Mouse (Mus musculus) 416B (cell line): Measurements from ENCODE around the gene Gm49711.
"Not testable (repeated sequence)": the region's sequence is repeated elsewhere in the genome, so short reads cannot be mapped to it uniquely, and the experiment has no call there.

Experiments
- DNase-seq: peaks from one replicate; pipeline ENCODE4 v3.0.0; 2011; ENCODE audit warnings: low read depth

The Gm49711 gene

DNA sequence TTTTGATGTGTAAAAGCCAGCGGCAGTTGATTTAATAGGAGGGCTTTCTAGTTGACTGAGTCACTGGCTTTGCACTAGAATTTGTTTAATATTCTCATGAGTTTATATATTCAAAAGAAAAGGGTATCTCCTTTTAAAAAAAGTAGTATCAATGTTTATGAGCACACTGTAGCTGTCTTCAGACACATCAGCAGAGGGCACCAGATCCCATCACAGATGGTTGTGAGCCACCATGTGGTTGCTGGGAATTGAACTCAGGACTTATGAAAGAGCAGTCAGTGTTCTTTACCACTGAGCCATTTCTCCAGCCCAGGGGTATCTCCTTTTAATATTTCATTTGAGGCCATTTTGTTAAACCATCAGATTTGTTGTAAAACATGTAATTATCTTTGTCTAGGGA, 4.7 kb downstream of the Gm49711 start:
- no peak for DNase-seq

DNA sequence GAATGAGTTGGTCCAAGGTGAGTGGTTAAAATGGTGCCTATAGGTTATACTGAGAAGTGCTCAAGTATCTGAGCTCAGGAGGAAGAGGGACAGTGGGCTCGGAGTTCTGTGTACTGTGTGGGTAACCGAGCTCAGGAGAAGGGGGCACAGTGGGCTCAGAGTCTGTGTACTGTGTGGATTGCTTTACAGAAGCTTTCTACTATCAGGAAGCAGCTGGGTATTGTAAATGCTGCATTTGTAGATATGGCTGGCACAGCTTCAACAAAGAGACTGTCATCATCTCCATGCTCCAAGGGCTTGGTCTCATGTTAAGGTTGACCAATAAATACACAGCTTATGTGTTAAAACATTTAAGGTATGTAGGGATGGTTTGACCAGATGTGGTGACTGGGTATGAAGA, 6.7 kb downstream of the Gm49711 start:
- DNase-seq, result no peak

DNA sequence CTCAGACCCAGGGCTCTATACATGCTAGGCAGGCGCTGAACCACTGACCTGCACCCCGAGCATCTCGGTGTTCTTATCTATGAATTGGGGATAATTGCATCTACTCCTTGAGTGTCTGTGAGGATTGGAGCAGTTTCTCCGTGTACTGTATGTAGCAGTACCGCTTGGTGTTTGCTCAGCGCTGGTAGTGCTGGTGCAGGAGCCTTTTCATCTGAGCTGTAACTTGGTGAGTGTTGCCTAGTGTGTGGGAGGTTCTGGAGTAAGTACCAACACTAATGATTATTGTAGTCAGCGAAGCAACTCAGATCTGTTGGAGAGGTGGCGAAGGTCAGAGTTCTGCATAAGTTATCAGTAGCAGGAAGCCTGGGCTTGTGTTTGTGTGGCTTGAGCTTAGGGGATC, 12.2 kb downstream of the Gm49711 start:
- no peak for DNase-seq

DNA sequence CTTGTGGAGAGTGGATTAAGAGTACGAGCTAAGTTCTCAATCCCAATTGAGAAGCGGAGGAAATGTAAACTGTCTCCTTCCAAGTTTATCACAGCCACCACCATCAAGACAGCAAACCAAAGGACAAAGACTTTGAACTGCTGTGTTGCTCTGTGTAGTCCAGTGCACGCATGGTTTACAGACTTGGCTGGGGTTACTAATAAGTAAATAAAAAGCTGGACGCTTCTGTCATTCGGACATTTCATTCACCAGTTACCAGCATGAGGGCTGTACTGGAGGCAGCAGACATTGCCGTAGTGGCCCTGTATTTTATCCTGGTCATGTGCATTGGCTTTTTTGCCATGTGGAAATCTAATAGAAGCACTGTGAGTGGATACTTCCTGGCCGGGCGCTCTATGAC, 18.7 kb downstream of the Gm49711 start:
- no peak for DNase-seq

DNA sequence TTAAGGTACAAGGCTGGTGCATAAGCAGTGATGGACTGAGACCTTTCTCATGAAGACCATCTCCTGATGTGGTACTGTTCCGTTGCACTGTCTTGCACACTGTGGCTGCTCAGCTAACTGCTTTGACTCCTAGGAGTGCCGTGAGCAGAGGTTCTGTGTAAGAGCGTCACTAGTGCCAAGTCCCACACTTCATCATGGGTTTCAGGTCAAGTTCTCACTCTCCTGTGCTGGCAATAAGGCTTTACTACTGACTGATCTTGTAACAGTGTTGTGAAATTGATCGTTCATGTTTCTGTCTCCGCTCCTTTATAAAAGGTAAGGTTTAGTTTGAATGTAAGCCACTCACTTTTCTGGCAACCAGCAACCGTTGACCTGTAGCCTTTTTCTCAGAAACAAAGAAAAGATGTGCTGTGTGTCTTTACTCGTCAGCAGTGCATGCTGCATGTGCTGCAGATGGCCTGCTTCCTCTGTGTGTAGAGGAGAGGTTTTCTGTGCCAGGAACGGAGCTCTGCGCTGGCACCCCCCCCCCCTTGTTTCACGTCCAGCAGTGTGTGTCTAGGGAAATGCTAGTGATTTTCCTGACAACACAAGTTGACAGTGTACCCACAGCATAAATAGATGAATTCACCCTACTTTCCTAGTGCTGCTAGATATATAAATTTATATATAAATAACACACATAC, 25.8 kb downstream of the Gm49711 start:
- no peak for DNase-seq

DNA sequence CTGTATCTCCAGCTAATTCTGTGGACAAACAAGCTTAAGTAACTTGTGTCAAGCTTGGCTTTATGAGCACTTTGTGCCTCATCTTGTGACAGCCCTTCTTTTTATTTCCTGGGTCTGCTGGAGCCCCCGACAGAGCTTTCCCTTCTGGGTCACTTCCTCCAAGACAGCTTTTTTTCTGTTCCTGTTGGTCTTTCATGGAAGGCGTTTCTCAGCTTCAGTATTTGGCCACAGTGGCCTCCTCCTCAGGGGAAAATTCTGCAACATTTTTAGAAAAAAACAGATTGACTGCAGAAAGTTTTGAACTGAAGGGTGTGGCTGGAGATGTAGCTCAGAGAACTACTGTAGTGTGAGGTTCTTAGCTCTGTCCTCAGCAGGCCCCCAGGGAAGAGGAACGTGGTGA, 31.1 kb downstream of the Gm49711 start:
- DNase-seq, result no peak

DNA sequence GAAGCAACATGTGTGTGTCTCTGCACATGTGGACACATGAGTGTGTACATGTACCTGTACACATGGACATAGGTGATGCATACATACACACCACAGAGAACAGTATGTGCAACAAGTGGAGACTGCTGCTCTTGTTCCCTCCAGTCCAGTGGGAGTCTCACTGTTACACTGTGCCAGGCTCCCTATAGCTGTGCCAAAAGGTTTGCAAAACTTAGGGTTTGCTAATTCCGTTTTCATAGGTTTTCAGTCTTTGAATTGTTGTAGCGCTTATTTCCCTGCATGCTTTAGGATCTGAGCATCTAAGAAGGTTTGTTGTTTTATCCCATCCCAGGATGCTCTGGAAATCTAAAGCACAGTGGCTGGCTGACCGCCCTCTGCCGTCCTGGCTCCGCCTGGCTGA, 33.8 kb downstream of the Gm49711 start:
- DNase-seq, result no peak

DNA sequence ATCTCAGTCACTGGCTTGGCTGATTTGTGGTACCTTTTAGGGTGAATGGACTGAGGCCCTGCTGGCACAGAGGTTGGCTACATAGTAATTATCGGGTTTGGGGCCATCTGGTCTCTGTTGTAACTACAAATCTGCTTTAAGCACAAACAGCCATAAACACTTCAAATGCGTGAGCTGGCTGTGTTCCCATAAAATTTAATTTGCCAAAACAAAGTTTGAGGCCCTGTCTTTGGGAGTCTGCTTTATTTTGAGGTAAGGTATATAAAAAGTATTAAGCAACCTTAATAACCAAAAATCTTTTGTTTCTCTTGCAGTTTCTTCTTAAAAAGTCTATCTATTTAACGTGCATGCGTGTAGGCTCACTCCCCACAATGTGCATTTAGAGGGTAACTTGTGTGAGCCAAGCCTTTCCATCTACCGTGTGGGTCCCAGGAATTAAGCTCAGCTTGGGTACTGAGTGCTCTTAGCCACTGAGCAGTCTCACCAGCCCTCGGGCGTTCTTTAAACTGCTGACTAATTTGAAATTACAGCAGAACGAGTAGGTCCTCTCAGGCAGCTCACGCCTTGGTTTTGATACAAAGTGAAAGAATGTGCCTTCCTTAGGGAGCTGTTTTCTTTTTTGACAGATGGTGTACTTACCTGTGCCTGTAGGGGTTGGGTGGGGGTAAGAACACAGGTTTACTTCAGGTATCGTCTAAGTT, 40.4 kb downstream of the Gm49711 start:
- no peak for DNase-seq

DNA sequence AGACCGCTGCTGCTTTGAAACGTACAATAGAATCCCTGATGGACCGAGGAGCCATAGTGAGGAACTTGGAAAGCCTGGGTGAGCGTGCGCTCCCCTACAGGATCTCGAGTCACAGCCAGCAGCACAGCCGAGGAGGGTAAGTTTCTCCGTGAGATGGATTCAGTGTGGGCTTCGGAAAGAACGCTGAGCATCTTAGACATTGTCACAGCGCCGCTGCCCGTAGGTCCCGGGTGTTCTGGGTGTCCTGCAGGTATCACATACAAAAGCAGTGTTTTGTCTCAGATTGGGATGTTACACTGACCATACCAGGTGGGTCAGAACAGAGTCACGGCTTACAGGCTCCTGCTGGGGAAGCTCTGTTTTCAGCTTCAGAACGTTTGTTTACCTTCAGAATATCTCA, 41.5 kb downstream of the Gm49711 start:
- DNase-seq, result no peak

DNA sequence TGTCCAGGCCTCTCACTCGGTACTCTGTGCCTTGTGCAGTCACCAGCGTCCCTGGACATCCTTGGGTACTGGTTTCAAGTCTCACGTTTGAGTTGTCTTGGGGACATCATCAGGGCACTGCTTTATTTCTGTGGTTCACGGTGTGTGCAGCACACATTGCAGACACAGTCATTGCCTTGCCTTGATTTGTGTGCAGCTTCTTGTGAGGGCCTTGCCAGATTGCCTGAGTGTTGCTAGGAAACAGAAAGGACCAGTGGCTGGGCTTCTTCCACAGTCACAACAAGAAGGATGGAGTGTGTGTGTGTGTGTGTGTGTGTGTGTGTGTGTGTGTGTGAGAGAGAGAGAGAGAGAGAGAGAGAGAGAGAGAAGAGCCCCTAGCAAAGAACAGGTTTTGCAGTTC, 42.0 kb downstream of the Gm49711 start:
- DNase-seq, result no peak

DNA sequence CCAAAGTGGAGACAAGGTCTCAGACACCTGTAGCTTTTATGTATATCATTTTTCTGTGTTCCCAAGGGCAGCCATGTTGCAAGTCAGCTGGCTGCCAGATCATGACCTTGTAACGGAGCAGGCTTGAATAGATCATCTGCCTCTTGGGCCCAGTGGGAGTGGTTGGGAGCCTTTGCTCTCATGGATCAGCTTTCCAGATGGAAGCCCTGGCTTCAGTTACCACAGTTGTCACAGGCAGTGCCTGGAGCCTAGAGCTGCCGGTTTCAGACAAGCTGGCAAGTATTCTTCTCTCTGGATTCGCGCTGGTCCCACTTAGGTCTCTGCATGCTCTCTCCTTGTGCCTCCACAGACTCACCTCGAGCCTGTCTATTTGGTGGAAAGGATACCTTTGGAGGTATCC, 44.0 kb downstream of the Gm49711 start:
- no peak for DNase-seq

DNA sequence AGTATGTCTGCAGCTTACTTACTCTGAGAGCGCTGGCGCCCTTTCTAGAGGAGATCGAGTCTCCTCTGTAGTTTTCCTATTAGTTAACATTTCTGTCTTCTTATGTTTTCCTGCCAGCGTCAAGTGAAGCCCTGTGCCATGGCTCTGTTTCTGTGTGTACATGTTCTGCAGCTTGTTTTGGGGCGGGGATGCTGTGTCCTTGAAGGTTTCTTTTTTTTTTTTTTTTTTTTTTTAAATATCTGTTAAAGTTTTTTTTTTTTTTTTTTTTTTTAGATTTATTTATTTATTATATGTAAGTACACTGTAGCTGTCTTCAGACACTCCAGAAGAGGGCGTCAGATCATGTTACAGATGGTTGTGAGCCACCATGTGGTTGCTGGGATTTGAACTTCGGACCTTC, 44.8 kb downstream of the Gm49711 start:
- not testable (repeated sequence) for DNase-seq

DNA sequence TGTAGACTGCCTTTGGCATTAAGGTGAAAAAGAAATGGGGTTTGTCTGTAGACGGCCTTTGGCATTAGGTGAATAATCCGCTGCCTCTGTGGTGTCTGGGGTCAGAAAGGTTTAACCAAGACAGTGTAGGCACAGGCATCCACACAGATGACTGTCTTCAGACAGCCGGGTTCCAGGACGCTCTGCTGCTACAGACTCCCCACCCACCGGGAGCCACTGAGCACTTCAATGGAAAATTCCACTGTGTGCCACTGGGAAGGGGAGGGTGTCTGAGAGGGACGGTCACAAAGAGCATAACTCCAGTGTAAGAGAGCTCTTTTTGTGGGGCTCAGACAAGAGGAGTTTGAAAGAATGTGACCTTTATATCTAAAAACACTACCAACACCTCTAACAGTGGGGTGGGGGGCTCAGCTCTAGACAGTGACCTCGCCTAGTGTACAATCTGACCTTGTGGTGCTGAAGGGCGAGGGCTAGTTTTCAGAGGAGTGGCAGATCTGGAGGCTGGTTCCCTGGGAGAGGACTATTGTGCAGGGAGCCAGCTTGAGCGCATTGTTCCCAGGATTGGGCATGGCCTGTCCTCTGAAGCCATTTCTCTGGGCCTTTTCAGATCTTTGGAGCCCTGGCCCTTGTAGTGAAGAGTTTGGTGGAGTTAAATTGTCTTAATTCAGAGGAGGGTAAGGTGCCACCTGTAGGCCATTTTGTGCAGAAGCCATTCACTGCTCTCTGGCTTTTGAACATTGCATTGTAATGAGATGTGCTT, 45.6 kb downstream of the Gm49711 start:
- DNase-seq, result peak; percentile 19

DNA sequence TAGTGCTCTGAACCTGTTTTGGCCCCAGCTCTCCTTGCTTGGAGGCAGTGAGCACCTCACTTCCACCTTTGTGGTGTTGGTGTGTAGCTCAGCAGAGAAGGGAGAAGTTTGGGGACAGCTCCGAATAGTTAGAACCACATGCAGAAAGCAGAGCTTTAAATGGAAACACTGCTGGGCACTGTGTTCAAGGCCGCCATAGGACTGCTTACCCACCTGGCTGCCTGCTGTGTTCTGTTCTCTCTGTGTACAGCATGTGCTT, 46.1 kb downstream of the Gm49711 start:
- DNase-seq, result no peak

DNA sequence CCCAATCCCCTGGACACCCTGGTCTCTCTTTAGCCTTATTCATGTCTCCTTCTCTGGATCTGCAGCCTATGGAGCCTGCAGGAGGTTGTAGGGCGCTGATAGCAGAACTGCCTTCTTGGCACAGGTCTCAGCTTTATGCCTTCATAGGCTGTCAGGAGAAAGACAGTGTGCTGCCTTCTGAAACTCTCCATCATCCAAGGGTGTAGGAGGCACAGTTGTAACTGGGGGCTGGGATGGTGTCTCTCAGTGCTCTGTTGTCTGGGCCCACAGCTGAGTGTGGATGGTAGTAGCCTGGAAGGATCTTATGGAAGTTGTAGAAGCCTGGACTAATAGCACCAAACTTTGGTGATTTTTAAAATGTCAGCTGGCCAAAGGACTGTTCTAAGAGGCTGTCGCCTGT, 46.8 kb downstream of the Gm49711 start:
- no peak for DNase-seq

DNA sequence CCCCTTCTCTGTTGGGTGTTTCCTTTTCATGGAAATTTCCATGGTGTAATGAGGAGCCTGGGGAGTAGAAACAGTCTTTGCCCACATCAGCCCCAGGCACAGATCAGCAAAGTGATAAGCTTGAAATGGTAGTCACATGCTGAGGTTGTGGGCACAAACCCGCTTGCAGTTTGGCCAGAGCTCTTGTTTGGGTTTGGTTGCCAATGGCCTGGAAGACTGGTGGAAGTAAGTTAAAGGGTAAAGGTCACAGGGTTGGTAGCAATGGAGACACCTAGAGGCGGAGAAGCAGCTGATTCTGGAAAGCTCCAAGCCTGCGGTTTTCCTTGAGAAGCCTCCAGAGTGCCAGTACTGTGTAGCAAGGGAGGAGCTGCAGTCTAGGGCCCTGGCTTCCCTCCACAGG, 47.5 kb downstream of the Gm49711 start:
- peak; percentile 77 for DNase-seq

DNA sequence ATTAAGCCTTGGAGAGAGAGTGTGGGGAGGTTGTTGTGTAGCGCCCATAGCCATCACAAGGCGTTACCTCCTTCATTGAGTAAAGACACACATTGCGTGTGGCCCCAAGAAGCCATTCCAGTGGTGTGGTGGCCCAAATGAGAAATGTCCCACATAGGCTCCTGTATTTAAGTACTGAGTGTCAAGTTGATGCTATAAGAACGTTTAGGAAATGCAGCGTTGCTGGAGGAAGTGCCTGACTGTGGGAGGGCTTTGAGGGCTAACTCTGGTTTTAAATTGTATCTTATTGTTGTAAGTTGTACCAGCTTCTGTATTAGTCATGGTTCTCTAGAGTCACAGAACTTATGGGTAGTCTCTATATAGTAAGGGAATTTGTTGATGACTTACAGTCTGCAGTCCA, 49.2 kb downstream of the Gm49711 start:
- DNase-seq, result peak; percentile 13

DNA sequence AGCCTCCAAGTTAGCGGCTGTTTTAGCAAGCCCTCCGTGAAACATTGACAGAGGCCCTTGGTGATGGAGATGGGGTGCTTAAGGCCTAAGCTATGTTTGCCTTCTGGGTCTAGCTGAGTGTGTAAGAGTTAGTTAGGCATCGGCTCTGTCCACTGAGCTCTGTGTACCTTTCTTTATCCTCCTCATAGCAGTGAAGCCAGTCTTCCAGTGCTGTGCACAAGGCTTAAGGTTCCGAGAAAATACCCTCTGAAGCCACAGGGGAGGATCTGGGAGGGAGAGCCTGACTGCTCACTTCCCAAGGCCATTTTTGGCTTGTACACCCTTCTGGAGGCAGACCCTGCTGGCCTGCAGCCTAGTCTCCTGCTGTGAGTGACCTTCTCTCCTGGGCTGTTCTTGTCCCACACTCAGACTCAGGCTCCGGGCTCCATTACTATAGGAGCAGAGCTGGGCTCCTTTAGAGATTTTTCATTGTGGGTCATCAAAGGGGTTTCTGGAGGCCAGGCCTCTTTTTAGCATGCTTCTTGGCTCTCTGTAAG, 56.7 kb downstream of the Gm49711 start:
- DNase-seq, result no peak

DNA sequence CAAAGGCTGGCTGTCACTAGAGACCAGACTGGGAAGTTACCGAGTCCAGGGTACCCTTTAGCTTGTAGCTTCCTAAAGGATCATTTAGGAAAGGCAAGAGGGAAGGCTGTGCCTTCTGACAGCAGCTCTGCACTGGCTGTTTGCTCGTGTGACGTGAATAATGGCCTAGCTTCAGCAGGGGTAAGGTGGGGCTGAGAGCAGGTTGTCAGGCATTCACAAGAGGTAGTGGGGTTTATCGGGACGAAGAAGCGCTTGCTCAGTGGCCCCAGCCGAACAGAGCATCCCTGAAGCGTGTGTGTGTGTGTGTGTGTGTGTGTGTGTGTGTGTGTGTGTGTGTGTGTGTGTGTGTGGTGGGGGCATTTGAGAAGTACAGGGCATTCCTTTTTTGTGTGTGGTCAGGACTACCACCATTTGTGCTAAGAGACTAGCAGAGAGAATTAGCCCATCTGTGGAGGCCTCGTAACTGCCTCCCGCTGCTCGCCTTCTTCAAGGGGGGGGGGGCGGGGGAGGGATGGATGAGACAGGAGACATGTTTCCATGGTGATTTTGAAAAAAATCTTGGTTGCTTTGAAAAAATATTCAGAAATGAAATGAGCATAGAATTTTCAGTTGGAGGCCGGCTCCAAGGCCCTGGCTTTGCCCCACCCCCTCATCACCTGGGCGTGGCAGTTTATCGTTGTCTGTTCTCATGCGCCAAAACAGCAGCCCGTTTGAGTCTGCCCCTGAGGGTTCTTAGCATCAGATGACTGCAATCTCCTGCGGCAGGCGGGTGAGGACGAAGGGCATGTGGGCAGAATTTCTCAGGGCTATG, 57.7 kb downstream of the Gm49711 start:
- DNase-seq, result no peak

DNA sequence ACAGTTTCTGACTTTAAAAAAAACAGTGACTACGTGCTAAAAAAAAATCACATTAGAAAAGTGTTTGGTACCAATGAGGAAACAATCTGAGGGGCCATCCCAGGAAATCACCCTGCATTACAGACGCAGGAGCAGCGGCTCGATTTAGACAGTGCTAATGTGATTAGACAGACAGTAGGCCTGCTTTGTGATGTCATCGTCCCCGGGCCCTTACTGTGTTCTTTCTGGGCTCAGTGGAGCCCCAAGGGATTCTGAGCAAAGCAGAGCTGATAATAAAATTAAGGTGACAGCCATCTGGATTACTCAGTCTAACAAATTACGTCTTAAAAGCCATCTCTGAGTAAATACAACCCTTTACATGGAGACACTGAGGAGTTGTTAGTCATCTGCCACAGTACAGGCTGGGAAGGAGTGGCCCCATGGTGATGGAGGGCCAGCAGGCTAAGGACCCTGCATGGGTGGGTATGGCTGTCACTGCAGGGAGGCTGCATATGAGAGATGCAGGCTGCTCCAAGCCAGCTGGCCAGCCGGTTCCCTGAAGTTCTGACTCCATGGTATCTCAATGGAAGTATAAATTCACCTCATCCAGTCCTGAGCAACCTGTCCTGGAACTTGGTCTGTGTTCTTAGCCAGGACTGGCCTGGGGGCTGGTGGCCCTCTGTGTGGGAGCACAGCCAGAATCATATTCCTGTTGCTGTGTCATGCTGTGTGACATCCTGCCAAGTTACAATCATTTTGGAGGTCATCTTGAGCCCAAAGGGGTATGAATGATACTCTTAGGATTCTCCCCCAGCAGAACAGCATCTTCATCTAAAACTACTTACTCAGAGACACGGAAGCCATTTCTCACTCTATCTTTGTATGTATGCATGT, 59.5 kb downstream of the Gm49711 start:
- DNase-seq, result peak; percentile 20

DNA sequence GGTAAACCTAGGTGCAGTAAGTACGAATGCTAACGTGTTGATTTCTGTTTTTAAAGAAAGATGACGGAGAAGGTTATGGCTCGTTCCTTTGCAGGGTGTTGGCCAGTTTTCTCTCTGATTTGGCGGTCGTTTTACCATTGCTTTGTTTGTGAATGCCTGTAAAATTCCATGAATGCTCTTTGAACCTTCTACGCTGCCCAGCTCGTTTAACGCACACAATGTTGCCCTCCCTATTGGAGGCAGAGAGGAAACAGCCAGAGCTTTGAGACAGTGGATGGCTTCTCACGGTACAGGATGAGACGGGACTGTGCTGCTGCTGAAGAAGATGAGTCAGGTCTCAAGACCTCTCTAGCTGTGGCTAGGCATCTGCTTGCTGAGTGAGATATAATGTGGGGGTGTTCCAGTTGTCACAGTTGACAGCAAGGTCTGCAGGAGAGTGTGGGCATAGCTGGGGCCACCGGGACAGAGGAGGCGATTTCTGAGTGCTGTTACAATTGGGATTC, 60.9 kb downstream of the Gm49711 start:
- no peak for DNase-seq
